Mouse (Mus musculus) frontal cortex, postnatal 10 days (tissue): ENCODE data around the gene Adra1d.

Source experiments
- DNase-seq, 2 experiments: peaks; one replicate each; pipeline ENCODE4 v3.0.0; 2022; ENCODE audit warnings: low spot score in 2 of 2, mixed read lengths in 1 of 2

The Adra1d gene

GRCm38 (mm10) chr2:131541686-131542085 lies 20.4 kb downstream of the Adra1d start:
- no peak for DNase-seq

- no peak for DNase-seq
These were observed 22.3 kb downstream of the Adra1d start for GRCm38 (mm10) chr2:131539780-131540179.

DNA sequence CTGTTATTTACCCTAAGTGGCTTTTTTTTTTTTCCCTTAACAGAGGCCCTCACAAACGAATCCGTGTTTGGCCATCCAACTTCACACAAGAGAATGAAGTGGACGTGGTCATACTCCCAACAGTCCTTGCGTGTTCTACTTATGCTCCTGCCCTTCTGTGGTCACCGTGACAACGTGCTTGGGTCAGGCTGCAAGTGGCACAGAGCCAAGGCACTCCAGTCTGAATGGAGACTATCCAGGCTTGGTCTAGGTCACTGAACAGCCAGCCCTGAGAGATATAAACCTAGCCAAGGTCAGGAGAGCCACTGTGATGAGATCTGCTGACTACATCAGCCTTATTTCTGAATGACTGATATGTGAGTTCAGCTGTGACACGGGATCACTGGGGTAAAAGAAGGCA lies 23.7 kb downstream of the Adra1d start:
- no peak for DNase-seq

DNA sequence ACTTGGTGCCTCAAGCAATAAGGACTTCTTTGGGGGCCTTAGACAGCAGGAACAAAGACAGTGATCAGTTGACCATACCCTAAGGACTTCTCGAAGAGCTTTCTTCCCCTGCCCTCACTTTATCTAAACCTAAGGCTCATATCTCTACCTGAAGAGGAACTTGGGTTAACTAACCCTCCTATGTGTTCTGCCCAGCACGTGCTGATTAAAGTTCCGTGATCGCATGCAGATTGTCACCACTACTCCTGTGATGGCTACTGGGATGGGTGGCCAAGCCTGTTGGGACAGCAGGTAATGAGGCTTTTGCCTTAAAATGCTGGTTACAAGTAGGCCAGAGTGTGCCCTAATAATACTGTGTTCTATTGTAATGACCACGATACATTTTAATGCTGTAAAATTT lies 26.9 kb downstream of the Adra1d start:
- DNase-seq: no peak

GRCm38 (mm10) chr2:131531271-131531670 lies 30.8 kb downstream of the Adra1d start:
- DNase-seq: no peak

DNA sequence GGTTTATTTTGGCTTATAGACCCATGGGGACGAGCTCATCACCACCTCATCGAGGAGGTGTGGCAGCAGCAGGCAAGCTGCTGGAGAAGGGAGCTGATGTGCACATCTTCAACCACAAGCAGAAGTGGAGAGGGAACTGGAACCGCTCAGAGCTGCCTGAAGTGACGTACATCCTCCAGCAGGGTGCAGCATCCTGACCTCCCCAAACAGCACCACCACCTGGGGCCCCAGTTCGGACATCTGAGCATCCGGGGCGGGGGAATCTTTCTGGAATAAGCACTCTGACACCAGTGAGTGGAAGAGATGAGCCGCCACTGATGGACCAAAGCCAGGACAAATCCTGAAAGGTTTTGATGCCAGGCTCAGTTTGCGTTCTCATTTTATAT lies 31.5 kb downstream of the Adra1d start:
- DNase-seq: no peak

GRCm38 (mm10) chr2:131529898-131530622 lies 32.0 kb downstream of the Adra1d start:
- peak in 1 of 2 experiments; percentile 65 for DNase-seq

GRCm38 (mm10) chr2:131527061-131527460 lies 35.0 kb downstream of the Adra1d start:
- no peak for DNase-seq

DNA sequence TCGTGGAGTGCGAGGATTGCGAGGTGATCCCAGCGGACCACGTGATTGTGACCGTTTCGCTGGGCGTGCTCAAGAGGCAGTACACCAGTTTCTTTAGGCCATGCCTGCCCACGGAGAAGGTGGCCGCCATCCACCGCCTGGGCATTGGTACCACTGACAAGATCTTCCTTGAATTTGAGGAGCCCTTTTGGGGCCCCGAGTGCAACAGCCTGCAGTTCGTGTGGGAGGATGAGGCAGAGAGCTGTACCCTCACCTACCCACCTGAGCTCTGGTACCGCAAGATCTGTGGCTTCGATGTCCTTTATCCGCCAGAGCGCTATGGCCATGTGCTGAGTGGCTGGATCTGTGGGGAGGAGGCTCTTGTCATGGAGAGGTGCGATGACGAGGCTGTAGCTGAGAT lies 41.3 kb downstream of the Adra1d start:
- no peak for DNase-seq

DNA sequence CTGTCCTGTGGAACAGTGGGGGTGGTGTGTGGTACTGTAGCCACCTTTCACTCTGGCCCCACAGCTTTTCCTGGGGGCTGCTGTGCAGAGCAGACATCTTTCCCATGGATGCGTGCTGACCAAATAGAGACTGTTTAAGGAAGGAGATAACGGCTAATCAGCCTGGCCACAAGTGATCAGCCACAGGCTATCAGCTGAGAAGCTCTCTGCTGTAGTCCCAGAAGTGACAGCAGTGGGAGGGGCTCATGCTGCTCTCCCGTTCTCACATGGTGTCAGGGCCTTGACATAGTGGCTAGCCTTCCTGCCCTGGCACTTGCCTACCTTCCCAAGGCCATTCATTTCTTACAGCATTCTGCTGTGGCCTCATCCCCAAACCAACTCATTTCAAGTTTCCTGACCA lies 43.3 kb downstream of the Adra1d start:
- DNase-seq: no peak

GRCm38 (mm10) chr2:131517550-131517949 lies 44.5 kb downstream of the Adra1d start:
- DNase-seq: no peak

DNA sequence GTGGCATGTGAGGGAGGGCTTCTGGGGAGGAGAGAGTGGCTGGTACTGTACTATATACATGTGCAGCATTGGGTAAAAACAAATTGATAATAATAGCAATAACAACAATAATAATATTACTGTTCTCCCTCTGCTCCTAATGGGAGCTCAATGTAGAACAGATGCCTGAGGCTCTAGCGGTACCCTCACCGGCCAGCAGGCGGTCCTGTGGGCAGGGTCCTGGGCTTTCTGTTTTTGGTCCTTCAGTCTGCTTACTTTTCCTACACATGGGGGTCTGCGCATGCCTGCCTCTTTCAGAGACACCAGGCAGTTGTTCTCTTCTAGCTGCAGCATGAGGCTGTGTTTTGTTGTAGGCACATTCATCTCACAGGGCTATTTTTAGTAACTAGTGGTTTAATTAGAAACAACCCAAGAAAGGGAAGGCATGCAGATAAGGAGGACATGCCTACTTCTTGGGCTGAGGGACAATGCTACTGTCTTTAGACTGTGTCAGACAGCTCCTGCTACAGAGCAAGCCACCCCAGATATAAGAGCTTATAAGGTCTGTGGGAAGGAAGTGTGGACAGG lies 47.9 kb downstream of the Adra1d start:
- DNase-seq: no peak

- no peak for DNase-seq
These were observed 48.6 kb downstream of the Adra1d start for GRCm38 (mm10) chr2:131513477-131513876.

GRCm38 (mm10) chr2:131510531-131510930 lies 51.6 kb downstream of the Adra1d start:
- no peak for DNase-seq

DNA sequence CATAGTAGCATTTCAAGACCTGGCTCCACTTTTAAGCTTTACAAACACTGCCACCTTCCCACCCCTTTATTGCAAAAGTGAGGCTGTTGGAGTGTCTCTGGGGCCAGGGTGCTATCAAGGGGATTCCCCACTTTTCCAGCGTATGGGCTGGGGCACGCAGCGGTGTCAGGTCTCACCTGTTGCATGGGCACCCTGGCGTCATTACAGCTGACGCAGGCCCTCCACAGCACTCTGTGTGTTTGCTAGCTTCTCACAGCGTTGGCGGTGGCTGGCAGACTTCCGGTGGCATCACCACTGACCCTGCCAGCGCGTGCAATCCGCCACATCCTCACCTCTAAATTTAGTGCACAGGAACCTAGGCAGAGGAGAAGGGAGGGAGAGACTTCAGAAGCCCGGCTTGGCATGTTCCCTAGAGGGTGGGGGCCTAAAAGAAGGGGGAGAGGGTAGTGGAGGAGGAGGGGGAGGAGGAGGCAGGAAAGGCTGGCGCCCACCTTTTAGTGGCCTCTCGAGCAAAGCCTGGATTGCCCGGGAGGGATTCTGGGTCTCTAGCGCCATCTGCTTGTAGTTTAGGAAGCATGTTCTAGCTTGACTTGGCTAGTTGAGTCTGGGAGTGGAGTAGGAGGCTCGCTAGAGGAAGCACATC lies 52.3 kb downstream of the Adra1d start:
- DNase-seq: peak in 1 of 2 experiments; percentile 67

GRCm38 (mm10) chr2:131508501-131508900 lies 53.6 kb downstream of the Adra1d start:
- DNase-seq: peak; percentile 40 to 79

DNA sequence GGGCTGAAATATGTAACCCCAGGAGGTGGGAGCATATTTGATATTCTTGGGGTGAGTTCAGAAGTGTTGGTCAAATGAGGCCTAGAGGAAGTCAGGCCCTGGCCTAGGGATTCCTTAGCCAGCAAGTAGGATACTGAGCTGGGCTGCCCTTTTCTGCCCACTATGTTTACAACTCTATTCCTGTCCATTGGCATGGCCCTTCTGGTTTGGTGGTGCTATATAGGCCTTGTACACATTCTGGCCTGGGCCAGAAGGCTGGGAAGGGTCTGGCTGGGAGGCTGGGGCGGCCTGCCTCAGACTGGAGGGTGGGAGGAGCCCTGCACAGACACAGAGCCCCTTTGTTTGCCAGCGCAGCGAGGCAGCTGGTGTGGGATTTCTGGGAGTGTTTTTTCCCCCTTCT lies 55.7 kb downstream of the Adra1d start:
- no peak for DNase-seq

GRCm38 (mm10) chr2:131505431-131505830 lies 56.7 kb downstream of the Adra1d start:
- DNase-seq: no peak

DNA sequence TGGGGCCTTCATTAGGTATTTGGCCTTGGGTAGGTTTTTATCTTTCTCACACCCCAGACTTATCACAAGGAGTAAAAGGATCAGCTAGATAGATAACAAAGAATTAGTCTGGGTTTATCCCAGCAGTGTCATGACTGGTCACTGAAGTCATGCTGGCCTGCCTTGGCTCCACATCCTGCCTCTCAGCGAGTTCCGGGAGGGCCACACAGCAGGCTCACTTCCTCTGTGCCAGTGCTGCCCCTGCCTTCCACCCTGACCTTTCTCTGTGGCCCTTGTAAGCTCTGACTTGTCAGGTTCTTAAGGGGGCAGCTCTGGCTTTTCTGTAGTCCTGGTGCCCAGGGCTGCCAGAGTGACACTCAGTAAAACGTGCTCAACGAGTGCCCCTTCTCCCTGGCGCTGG lies 59.5 kb downstream of the Adra1d start:
- DNase-seq: no peak

DNA sequence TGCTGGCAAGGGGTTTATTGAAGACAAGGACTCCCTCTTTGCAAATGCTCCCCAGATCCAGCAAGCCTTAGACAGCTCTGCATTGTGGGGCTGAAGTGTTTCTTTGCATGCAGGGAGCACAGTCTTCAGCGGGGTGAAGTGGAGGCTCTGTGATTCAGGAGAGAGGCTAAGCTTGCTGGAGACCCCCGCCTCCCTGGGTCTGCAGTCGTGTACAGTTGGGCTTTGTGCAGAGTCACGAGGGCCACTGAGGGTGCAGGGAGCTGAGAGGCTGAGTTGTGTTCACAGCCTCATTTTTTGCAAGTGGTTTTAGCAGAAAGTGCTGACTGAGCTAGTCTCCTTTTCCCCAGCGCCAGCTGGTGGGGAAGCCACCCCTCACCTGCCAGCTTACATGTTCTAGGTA lies 60.2 kb downstream of the Adra1d start:
- no peak for DNase-seq

- no peak for DNase-seq
These were observed 62.7 kb downstream of the Adra1d start for GRCm38 (mm10) chr2:131499290-131499845.

GRCm38 (mm10) chr2:131498219-131498618 lies 63.9 kb downstream of the Adra1d start:
- no peak for DNase-seq
